Mouse (Mus musculus): Measurements from ENCODE around the gene Mrpl3. TPM values are rescaled to one million over a fixed set of nuclear protein-coding genes. Genes with fewer than 3 reads are reported as not detected.

Gene Mrpl3
- total and polyA plus RNA-seq, 2 experiments from 2014 or later: 66.0 to 97.1 TPM

DNA sequence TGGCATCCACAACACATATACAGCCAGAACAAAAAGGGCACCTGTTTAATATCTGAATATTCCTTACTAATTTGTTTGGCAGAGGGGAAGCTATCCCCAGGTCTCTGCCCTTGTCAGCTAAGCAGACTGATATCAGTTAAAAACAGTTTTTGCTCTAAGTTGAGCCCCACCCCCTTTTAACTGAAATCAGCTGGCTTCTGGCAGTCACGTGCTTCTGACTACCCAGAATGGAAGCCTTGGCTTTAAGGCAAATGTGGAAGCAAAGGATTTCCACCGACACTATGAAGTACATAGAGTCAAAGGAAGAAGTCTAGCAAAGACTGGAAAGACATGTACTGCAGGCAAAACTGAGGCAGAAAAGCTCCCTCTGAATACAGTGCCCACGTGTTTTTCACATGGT, 15.2 kb upstream of the Mrpl3 start:
- H3K4me3 ChIP-seq (ENCODE audit: low read depth, low read length): no peak overlapping the region
- no peaks in the 10 kb centered on the region for H3K36me3 ChIP-seq (ENCODE audit: insufficient read depth, low read length)
- H3K27ac ChIP-seq (ENCODE audit: low read depth, low read length): no peak overlapping the region
- TF ChIP-seq CTCF (IDR thresholded peaks at IDR 0.05): no peak
- no peaks in the 10 kb centered on the region for H3K9me3 ChIP-seq (ENCODE audit: low read length)
- no peak for DNase-seq (ENCODE audit: low spot score)
- no peaks in the 10 kb centered on the region for H3K27me3 ChIP-seq (ENCODE audit: insufficient read depth, low read length)
- 74% methylated on average over 3 of the region's 3 CpGs for WGBS
- ATAC-seq (ENCODE audit: low FRiP score): no peak
- H3K4me2 ChIP-seq (ENCODE audit: low read depth, low read length, poor library complexity, severe bottlenecking): no peak overlapping the region
- no peaks in the 10 kb centered on the region for H3K4me1 ChIP-seq (ENCODE audit: insufficient read depth, low read length)
- H3K9ac ChIP-seq (replicated peaks; ENCODE audit: low read length, poor library complexity, severe bottlenecking): no peak overlapping the region

DNA sequence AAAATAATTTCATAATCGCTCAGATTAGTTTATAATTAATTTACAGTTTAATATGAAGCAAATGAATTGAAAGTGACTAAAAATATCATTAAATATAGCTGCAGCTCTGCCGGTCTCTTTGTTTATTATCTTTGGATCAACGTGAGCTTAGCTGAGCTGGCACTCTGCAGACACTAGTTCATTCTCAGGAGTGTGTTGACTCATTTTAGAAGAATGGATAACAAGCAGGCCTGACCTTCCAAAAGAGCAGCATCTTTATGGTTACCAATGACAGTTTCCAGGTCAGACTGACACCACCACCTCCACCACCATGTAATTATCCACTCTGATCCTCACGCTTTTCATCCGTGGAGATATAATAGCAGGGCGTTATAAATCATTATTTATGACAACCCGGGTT, 7.0 kb upstream of the Mrpl3 start:
- WGBS: 58% methylated on average over 7 of the region's 7 CpGs
- TF ChIP-seq CTCF (IDR thresholded peaks at IDR 0.05): no peak
- ATAC-seq (ENCODE audit: low FRiP score) (no peak), DNase-seq (ENCODE audit: low spot score) (no peak)
- peaks cover 13% of the 10 kb centered on the region for H3K4me1 ChIP-seq (ENCODE audit: insufficient read depth, low read length)
- H3K9me3 ChIP-seq (ENCODE audit: low read length): no peaks in the 10 kb centered on the region
- H3K4me3 ChIP-seq (ENCODE audit: low read depth, low read length): no peak overlapping the region
- no peak overlapping the region for H3K27ac ChIP-seq (ENCODE audit: low read depth, low read length)
- no peaks in the 10 kb centered on the region for H3K27me3 ChIP-seq (ENCODE audit: insufficient read depth, low read length)
- H3K36me3 ChIP-seq (ENCODE audit: insufficient read depth, low read length): no peaks in the 10 kb centered on the region
- no peak overlapping the region for H3K4me2 ChIP-seq (ENCODE audit: low read depth, low read length, poor library complexity, severe bottlenecking)
- no peak overlapping the region for H3K9ac ChIP-seq (replicated peaks; ENCODE audit: low read length, poor library complexity, severe bottlenecking)

DNA sequence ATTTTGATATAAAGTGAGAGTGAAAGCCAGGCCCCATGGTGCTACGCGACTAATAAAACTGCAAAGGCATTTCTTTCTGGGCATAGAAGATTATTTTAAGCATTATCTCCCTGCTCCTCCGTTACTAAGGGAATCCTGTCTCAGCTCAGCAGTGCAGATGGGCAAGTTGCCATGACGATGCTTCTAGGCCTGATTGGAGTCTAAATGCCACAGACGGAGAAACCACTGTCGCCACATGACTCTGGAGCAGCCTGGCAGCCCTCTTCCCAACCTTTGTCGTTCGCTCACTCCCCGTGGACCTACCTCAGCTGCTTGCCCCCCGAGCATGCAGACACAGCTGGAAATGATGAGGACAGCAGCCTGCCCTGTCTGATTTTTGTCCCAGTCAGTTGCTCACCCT, 4.7 kb upstream of the Mrpl3 start:
- Histone ChIP-seq H3K4me3 (ENCODE audit: low read depth, low read length) (no peak overlapping the region), H3K9ac (replicated peaks; ENCODE audit: low read length, poor library complexity, severe bottlenecking) (no peak overlapping the region), H3K36me3 (ENCODE audit: insufficient read depth, low read length) (no peaks in the 10 kb centered on the region), H3K9me3 (ENCODE audit: low read length) (no peaks in the 10 kb centered on the region), H3K4me1 (ENCODE audit: insufficient read depth, low read length) (peaks cover 13% of the 10 kb centered on the region), H3K27ac (ENCODE audit: low read depth, low read length) (peak overlapping the region; percentile 66), H3K27me3 (ENCODE audit: insufficient read depth, low read length) (no peaks in the 10 kb centered on the region), H3K4me2 (ENCODE audit: low read depth, low read length, poor library complexity, severe bottlenecking) (no peak overlapping the region)
- 14% methylated on average over 10 of the region's 10 CpGs for WGBS
- no peak for TF ChIP-seq CTCF (IDR thresholded peaks at IDR 0.05)
- ATAC-seq (ENCODE audit: low FRiP score) (peak; percentile 60), DNase-seq (ENCODE audit: low spot score) (peak; percentile 88)

DNA sequence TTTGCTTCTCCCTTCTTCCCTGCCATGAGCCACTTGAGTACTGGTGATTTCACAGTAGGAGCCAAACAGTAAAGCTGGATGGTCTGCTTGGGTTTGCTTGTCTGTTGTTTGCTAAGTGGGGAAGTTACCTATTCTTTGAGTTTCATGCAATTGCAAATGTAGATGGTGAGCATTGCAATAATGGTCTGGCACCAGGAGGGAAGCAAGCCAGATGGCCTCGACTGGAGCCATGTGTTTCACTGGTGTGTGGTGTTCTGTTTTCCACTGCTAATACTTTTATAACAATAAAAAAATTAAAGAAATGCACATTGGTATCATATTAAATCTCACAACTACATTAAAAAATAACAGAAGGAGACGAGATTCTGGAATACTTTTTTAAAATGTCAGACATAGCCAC, 3.4 kb upstream of the Mrpl3 start:
- no peak for DNase-seq (ENCODE audit: low spot score)
- WGBS: 45% methylated on average over 2 of the region's 2 CpGs

DNA sequence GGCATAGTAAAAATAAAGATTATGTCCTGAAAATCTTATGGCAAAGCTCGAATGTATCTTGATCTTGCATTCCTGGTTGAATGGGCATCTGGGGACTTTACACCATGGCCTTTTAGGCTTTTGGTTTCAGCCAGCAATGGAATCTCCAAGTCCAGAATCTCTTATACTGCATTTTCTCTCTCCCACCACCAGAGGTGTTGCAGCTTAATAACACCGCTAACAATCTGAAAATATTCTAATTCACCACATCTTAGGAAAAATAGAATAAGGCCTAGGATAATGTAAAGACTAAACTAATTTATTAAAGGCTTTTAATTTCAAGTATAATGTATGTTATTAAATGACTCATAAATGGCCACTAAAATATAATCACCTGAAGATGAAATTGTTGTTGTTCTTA, 2.8 kb upstream of the Mrpl3 start:
- 69% methylated on average over 2 of the region's 2 CpGs for WGBS
- peak; percentile 60 for TF ChIP-seq CTCF (IDR thresholded peaks at IDR 0.05)
- Histone ChIP-seq H3K9ac (replicated peaks; ENCODE audit: low read length, poor library complexity, severe bottlenecking) (no peak overlapping the region), H3K36me3 (ENCODE audit: insufficient read depth, low read length) (no peaks in the 10 kb centered on the region; the same call in 1 of the 2 replicates), H3K9me3 (ENCODE audit: low read length) (no peaks in the 10 kb centered on the region), H3K4me1 (ENCODE audit: insufficient read depth, low read length) (peaks cover 13% of the 10 kb centered on the region), H3K4me3 (ENCODE audit: low read depth, low read length) (no peak overlapping the region), H3K4me2 (ENCODE audit: low read depth, low read length, poor library complexity, severe bottlenecking) (no peak overlapping the region), H3K27me3 (ENCODE audit: insufficient read depth, low read length) (no peaks in the 10 kb centered on the region), H3K27ac (ENCODE audit: low read depth, low read length) (no peak overlapping the region)
- no peak for ATAC-seq (ENCODE audit: low FRiP score)
- no peak for DNase-seq (ENCODE audit: low spot score)

More for the DNA sequence above, 3.4 kb upstream of the Mrpl3 start:
- H3K4me3 ChIP-seq (ENCODE audit: low read depth, low read length): no peak overlapping the region
- ATAC-seq (ENCODE audit: low FRiP score): no peak
- H3K4me2 ChIP-seq (ENCODE audit: low read depth, low read length, poor library complexity, severe bottlenecking): no peak overlapping the region
- H3K36me3 ChIP-seq (ENCODE audit: insufficient read depth, low read length): no peaks in the 10 kb centered on the region
- no peak overlapping the region for H3K27ac ChIP-seq (ENCODE audit: low read depth, low read length)
- peaks cover 13% of the 10 kb centered on the region for H3K4me1 ChIP-seq (ENCODE audit: insufficient read depth, low read length)
- no peak overlapping the region for H3K9ac ChIP-seq (replicated peaks; ENCODE audit: low read length, poor library complexity, severe bottlenecking)
- H3K27me3 ChIP-seq (ENCODE audit: insufficient read depth, low read length): no peaks in the 10 kb centered on the region
- no peak for TF ChIP-seq CTCF (IDR thresholded peaks at IDR 0.05)
- no peaks in the 10 kb centered on the region for H3K9me3 ChIP-seq (ENCODE audit: low read length)

DNA sequence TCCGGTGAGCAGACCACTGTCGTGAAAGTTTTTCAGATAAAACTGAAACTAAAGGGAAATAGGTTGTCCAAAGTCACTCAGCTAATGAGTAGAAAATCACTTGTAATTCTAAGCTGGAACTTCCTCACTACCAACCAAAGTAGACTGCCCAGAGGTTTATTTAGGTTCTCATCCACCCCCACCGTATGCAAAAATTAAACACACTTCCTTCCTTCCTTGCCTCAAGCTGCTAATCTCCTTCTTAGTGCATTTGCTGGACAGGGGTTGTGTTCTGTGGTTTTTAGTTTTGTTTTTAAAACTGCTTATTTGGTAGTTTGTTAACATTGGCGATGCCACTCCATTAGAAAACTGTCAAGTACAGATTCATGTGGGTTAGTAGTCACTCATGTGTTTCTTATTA, 773 bp downstream of the Mrpl3 start:
- Histone ChIP-seq H3K27me3 (ENCODE audit: insufficient read depth, low read length) (no peaks in the 10 kb centered on the region), H3K36me3 (ENCODE audit: insufficient read depth, low read length) (peaks cover 32% of the 10 kb centered on the region), H3K27ac (ENCODE audit: low read depth, low read length) (no peak overlapping the region), H3K9me3 (ENCODE audit: low read length) (no peaks in the 10 kb centered on the region), H3K4me3 (ENCODE audit: low read depth, low read length) (peak overlapping the region; percentile 92), H3K4me2 (ENCODE audit: low read depth, low read length, poor library complexity, severe bottlenecking) (peak overlapping the region; percentile 56), H3K9ac (replicated peaks; ENCODE audit: low read length, poor library complexity, severe bottlenecking) (peak overlapping the region; percentile 89), H3K4me1 (ENCODE audit: insufficient read depth, low read length) (no peaks in the 10 kb centered on the region; the same call in 1 of the 2 replicates)
- DNase-seq (ENCODE audit: low spot score) (no peak), ATAC-seq (ENCODE audit: low FRiP score) (no peak)
- WGBS: 50% methylated on average over 4 of the region's 4 CpGs
- no peak for TF ChIP-seq CTCF (IDR thresholded peaks at IDR 0.05)

All from midbrain, postnatal 0 days (tissue).